Mouse (Mus musculus): ENCODE data around the gene Rhobtb1.
A peak's percentile ranks its signal among the peaks of the same experiment; 100 is the strongest.

Gene Rhobtb1

GRCm38 (mm10) chr10:69211560-69211959 lies 60.3 kb downstream of the Rhobtb1 start:
- DNase-seq (ENCODE audit: low read depth), result peak; percentile 20

- peak; percentile 55 for DNase-seq (ENCODE audit: low read depth)
These were observed 60.7 kb downstream of the Rhobtb1 start for GRCm38 (mm10) chr10:69211976-69212375.

- peak; percentile 87 for DNase-seq (ENCODE audit: low read depth)
These were observed 61.6 kb downstream of the Rhobtb1 start, which contains the start of gene A930033H14Rik for GRCm38 (mm10) chr10:69212542-69213440. TSS of gene A930033H14Rik (minus strand) at chr10:69213098.

- DNase-seq (ENCODE audit: low read depth), result peak; percentile 56
These were observed 62.2 kb downstream of the Rhobtb1 start for GRCm38 (mm10) chr10:69213451-69213877.

- peak; percentile 29 for DNase-seq (ENCODE audit: low read depth)
These were observed 62.8 kb downstream of the Rhobtb1 start for GRCm38 (mm10) chr10:69213986-69214385.

GRCm38 (mm10) chr10:69217127-69217690 lies 66.0 kb downstream of the Rhobtb1 start:
- no peak for DNase-seq (ENCODE audit: low read depth)

GRCm38 (mm10) chr10:69218458-69219288 lies 67.4 kb downstream of the Rhobtb1 start:
- DNase-seq (ENCODE audit: low read depth), result peak; percentile 13

GRCm38 (mm10) chr10:69219289-69219626 lies 68.0 kb downstream of the Rhobtb1 start:
- no peak for DNase-seq (ENCODE audit: low read depth)

- DNase-seq (ENCODE audit: low read depth), result no peak
These were observed 69.1 kb downstream of the Rhobtb1 start for GRCm38 (mm10) chr10:69220296-69220695.

- no peak for DNase-seq (ENCODE audit: low read depth)
These were observed 69.9 kb downstream of the Rhobtb1 start for GRCm38 (mm10) chr10:69221148-69221547.

- DNase-seq (ENCODE audit: low read depth), result no peak
These were observed 70.7 kb downstream of the Rhobtb1 start for GRCm38 (mm10) chr10:69221955-69222354.

- peak; percentile 24 for DNase-seq (ENCODE audit: low read depth)
These were observed 72.0 kb downstream of the Rhobtb1 start for GRCm38 (mm10) chr10:69223232-69223631.

- no peak for DNase-seq (ENCODE audit: low read depth)
These were observed 73.0 kb downstream of the Rhobtb1 start for GRCm38 (mm10) chr10:69224276-69224675.

GRCm38 (mm10) chr10:69225471-69225870 lies 74.2 kb downstream of the Rhobtb1 start:
- DNase-seq (ENCODE audit: low read depth), result no peak

- DNase-seq (ENCODE audit: low read depth), result no peak
These were observed 74.7 kb downstream of the Rhobtb1 start for GRCm38 (mm10) chr10:69225951-69226350.

GRCm38 (mm10) chr10:69237185-69237584 lies 86.0 kb downstream of the Rhobtb1 start:
- no peak for DNase-seq (ENCODE audit: low read depth)

- no peak for DNase-seq (ENCODE audit: low read depth)
These were observed 86.5 kb downstream of the Rhobtb1 start for GRCm38 (mm10) chr10:69237781-69238180.

GRCm38 (mm10) chr10:69238311-69238710 lies 87.1 kb downstream of the Rhobtb1 start:
- no peak for DNase-seq (ENCODE audit: low read depth)

GRCm38 (mm10) chr10:69240530-69240929 lies 89.3 kb downstream of the Rhobtb1 start:
- no peak for DNase-seq (ENCODE audit: low read depth)

- DNase-seq (ENCODE audit: low read depth), result no peak
These were observed 93.9 kb downstream of the Rhobtb1 start for GRCm38 (mm10) chr10:69245151-69245550.

- peak; percentile 11 for DNase-seq (ENCODE audit: low read depth)
These were observed 94.9 kb downstream of the Rhobtb1 start for GRCm38 (mm10) chr10:69245906-69246668.

GRCm38 (mm10) chr10:69246762-69247161 lies 95.5 kb downstream of the Rhobtb1 start:
- DNase-seq (ENCODE audit: low read depth), result no peak
